Mouse (Mus musculus) stomach, postnatal 0 days (tissue): Measurements from ENCODE around the gene Thbs1.

Source experiments
- CTCF ChIP-seq: IDR thresholded peaks from 2 replicates; pipeline ENCODE4 v1.5.1; 2016; ENCODE audit warnings: antibody characterized with exemption, low read depth, mild to moderate bottlenecking, moderate library complexity
- EP300 ChIP-seq: optimal IDR thresholded peaks from 2 replicates; pipeline ENCODE3; 2016; ENCODE audit warnings: antibody characterized with exemption

DNA sequence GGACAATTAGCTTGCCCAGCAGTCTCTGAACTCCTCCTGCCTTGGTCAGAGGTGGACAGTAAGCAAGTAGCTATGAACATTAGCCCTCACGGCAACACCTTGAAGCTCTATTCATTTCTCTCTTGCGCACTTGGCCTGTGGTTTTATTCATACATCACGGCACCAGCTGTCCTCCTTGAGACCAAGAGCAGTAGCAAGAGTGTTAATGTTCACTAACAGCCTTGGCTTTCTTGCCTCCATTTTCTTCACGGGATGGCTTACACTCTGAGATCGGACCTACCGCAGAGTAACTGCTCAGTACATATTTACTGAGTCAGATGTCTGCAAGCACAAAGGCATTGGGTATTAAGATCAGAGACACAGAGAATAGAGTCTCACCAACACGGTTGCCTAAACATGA lies 12.8 kb downstream of the Thbs1 start:
- TF ChIP-seq CTCF (no peak), EP300 (no peak)
